Mouse (Mus musculus): ENCODE measurements around the gene Ets1. TPM values are rescaled to one million over a fixed set of nuclear protein-coding genes. Genes with fewer than 3 reads are reported as not detected.
A peak's percentile ranks its signal among the peaks of the same experiment; 100 is the strongest.

The Ets1 gene
- polyA plus RNA-seq, 1 experiment from 2014 or later = 25.2 TPM

DNA sequence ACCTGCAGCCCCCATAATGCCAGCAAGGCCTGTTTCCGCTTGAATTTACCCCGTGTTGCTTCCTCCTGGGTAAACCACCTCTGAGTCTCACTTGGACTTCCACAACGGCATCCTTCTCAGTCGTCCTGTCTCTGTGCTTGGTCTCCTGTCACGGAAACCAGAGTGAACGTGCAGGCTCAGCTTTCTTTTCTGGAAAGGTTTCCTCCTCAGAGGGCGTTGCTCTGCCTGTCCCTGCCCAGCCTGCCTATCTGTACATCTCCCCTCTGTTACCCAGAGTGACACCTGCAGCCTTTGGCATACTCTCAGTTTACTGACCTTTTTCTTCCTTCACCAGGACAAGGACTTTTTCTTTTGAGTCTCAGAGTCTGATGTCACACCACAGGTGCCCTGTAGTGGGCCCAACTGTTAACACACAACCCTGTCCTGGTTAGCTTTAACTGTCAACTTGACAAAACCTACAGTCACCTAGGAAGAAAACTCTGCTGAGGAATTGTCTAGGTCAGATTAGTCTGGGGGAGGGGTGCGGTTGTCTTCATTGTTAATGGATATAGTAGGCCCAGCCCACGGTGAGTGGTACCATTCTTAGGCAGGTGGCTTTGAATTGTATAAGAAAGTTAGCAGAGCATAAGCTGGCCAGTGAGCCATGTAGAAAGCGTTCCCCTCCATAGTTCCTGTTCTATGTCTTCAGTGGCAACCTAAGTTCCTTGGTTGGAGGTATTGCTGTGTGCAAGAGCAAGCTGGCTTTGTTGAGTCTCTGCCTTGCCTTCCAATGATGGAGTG, 27.0 kb upstream of the Ets1 start:
- Histone ChIP-seq H3K4me2 (no peak overlapping the region), H3K36me3 (no peaks in the 10 kb centered on the region), H3K4me1 (replicated peaks) (no peaks in the 10 kb centered on the region), H3K27me3 (peaks cover 25% of the 10 kb centered on the region), H3K9me3 (no peaks in the 10 kb centered on the region), H3K27ac (replicated peaks) (no peak overlapping the region), H3K4me3 (no peak overlapping the region), H3K9ac (no peak overlapping the region)
- no peak for ATAC-seq (ENCODE audit: low read depth)
- WGBS = 87% methylated on average over 10 of the region's 10 CpGs

GRCm38 (mm10) chr9:32610218-32610617, 25.8 kb upstream of the Ets1 start:
- H3K9ac ChIP-seq = no peak overlapping the region
- H3K4me3 ChIP-seq = no peak overlapping the region
- WGBS = 89% methylated on average over 8 of the region's 8 CpGs
- H3K36me3 ChIP-seq = no peaks in the 10 kb centered on the region
- no peaks in the 10 kb centered on the region for H3K4me1 ChIP-seq (replicated peaks)
- H3K9me3 ChIP-seq = no peaks in the 10 kb centered on the region
- ATAC-seq (ENCODE audit: low read depth) = no peak
- no peak overlapping the region for H3K27ac ChIP-seq (replicated peaks)
- peaks cover 25% of the 10 kb centered on the region for H3K27me3 ChIP-seq
- no peak overlapping the region for H3K4me2 ChIP-seq

GRCm38 (mm10) chr9:32610631-32611030, 25.4 kb upstream of the Ets1 start:
- Histone ChIP-seq H3K27ac (replicated peaks) (no peak overlapping the region), H3K9ac (no peak overlapping the region), H3K27me3 (peaks cover 22% of the 10 kb centered on the region), H3K9me3 (no peaks in the 10 kb centered on the region), H3K36me3 (no peaks in the 10 kb centered on the region), H3K4me1 (replicated peaks) (no peaks in the 10 kb centered on the region), H3K4me2 (no peak overlapping the region), H3K4me3 (no peak overlapping the region)
- ATAC-seq (ENCODE audit: low read depth) = no peak
- 65% methylated on average over 4 of the region's 4 CpGs for WGBS

DNA sequence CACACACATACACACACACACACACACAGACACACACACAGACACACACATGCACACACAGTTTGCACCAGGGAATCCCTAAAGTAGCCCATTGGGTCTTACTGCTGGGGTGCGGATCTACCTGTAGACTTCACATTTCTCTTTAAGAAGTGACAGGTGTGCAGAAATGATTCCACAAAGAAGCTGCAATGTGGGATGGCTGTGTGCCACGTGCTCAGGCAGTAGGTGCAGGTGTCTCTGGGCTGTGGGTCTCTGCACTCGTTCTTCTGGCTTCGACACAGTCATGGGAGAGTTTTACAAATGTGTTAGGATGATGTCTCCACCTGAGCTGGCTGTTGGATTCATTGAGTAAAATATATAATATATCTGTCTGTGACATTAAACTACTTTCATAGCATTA, 24.7 kb upstream of the Ets1 start:
- Histone ChIP-seq H3K4me1 (replicated peaks) (no peaks in the 10 kb centered on the region), H3K4me3 (no peak overlapping the region), H3K9ac (no peak overlapping the region), H3K9me3 (no peaks in the 10 kb centered on the region), H3K27me3 (peaks cover 18% of the 10 kb centered on the region), H3K4me2 (no peak overlapping the region), H3K27ac (replicated peaks) (no peak overlapping the region), H3K36me3 (no peaks in the 10 kb centered on the region)
- ATAC-seq (ENCODE audit: low read depth) = no peak
- 90% methylated on average over 4 of the region's 4 CpGs for WGBS

DNA sequence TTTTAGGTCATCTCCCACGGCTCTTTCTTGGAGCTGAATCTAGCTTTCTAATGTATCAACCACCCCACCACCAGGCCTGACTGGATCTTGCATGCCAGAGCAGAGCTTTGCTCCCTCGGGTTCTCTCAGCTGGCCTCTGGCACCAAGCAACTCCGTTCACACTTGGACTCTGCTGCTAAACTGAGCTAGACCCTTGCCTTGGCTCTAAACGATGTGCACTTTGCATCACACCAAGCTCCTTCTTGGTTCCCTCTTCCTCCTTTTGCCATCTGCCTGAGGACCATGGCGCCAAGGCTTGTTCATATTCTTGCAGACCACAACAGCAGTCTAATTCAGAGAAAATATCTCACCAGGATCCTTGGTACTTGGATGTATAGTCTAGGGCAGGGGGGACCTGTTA, 23.6 kb upstream of the Ets1 start:
- Histone ChIP-seq H3K4me1 (replicated peaks) (no peaks in the 10 kb centered on the region), H3K27me3 (peaks cover 15% of the 10 kb centered on the region), H3K27ac (replicated peaks) (0 out of 2 replicates have a peak overlapping the region, but pooled peaks have one; percentile 9), H3K4me3 (no peak overlapping the region), H3K4me2 (no peak overlapping the region), H3K9me3 (no peaks in the 10 kb centered on the region), H3K36me3 (no peaks in the 10 kb centered on the region), H3K9ac (no peak overlapping the region)
- no peak for ATAC-seq (ENCODE audit: low read depth)
- WGBS = 86% methylated on average over 5 of the region's 5 CpGs

DNA sequence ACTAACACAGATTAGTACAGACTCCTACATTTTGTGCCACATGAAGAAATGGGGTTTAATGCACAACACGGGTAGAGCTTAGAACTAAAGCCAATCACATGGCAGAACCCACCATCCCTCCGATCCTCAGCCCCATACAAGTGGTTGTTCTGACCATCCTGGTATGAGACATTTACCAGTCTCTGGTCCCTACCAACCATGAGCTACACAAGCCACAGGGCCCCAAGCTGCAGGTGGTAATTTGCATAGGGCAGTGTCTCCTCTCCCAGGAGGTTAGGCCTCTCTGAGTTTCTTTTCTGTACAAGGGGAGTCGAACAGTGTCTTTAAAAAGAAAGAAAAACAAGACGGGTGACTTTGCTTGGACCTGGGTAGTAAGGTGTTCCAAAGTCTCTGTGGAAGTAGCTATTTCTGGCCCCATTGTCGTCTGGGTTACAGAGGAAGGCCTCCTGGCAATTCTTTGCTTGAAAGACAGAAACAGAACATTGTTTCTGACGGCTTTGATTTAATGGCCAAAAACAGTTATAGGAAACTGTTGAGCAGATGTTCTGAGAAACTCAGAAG, 23.1 kb upstream of the Ets1 start:
- Histone ChIP-seq H3K9me3 (no peaks in the 10 kb centered on the region), H3K4me1 (replicated peaks) (no peaks in the 10 kb centered on the region), H3K27me3 (peaks cover 14% of the 10 kb centered on the region), H3K27ac (replicated peaks) (no peak overlapping the region; the same call in 1 of the 2 replicates), H3K9ac (no peak overlapping the region), H3K4me2 (no peak overlapping the region), H3K4me3 (no peak overlapping the region), H3K36me3 (no peaks in the 10 kb centered on the region)
- 66% methylated on average over 6 of the region's 6 CpGs for WGBS
- ATAC-seq (ENCODE audit: low read depth) = no peak

GRCm38 (mm10) chr9:32614191-32614590, 21.8 kb upstream of the Ets1 start:
- Histone ChIP-seq H3K9ac (no peak overlapping the region), H3K4me1 (replicated peaks) (no peaks in the 10 kb centered on the region), H3K9me3 (no peaks in the 10 kb centered on the region), H3K4me2 (no peak overlapping the region), H3K4me3 (no peak overlapping the region), H3K36me3 (no peaks in the 10 kb centered on the region), H3K27me3 (peaks cover 14% of the 10 kb centered on the region), H3K27ac (replicated peaks) (no peak overlapping the region)
- no peak for ATAC-seq (ENCODE audit: low read depth)
- WGBS = 90% methylated on average over 9 of the region's 9 CpGs

- Histone ChIP-seq H3K4me3 (no peak overlapping the region), H3K9ac (no peak overlapping the region), H3K9me3 (no peaks in the 10 kb centered on the region), H3K4me2 (no peak overlapping the region), H3K27me3 (peaks cover 14% of the 10 kb centered on the region), H3K36me3 (no peaks in the 10 kb centered on the region), H3K4me1 (replicated peaks) (no peaks in the 10 kb centered on the region), H3K27ac (replicated peaks) (no peak overlapping the region)
- WGBS = 91% methylated on average over 6 of the region's 6 CpGs
- no peak for ATAC-seq (ENCODE audit: low read depth)
Observed at GRCm38 (mm10) chr9:32615461-32615860, 20.6 kb upstream of the Ets1 start.

- peaks cover 14% of the 10 kb centered on the region for H3K27me3 ChIP-seq
Observed at GRCm38 (mm10) chr9:32615986-32616385, 20.0 kb upstream of the Ets1 start.

DNA sequence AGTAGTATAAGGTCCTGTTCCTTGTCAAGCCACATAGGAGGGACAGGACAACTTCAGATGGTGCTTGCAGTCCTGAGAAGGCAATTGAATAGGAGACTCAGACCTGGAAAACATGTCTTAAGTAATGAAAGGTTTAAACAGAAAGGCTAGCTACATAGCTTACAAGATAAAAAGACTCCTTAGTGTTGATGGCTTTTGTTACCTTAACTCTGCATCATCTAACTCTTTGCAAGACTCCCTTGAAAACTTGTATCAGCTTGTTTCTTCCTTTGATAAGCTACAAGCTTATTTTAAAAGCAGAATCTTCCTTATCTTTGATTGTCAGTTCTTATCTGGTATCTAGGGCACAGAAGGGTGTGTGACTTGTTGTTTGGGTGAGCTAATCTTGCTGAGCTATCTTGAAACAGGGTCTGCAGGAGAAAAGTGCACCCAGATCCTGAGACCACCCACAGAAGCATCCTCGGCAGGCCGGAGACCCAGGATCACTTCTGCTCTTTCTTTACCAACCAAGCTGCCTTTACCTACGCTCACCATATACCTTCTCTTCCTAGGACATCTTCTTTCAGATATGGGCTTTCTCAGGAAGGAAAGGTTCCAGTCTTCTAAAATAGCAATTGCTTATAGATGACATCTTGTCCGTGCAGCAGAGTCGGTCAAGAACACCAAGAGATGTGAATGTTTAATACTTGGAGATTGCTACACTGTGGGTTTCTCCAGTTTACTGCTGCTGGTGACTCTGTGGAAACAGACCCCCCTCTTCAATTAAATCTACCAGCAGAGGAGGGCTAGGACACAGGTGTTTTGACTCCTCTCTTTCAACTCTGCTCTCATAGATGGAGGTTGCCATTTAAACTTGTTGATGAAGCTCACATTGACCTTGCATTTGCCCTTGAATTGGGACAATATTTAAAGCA, 19.2 kb upstream of the Ets1 start:
- no peak for ATAC-seq (ENCODE audit: low read depth)
- no peaks in the 10 kb centered on the region for H3K9me3 ChIP-seq
- H3K27me3 ChIP-seq = peaks cover 14% of the 10 kb centered on the region
- WGBS = 95% methylated on average over 5 of the region's 5 CpGs
- no peak overlapping the region for H3K4me2 ChIP-seq
- no peaks in the 10 kb centered on the region for H3K36me3 ChIP-seq
- no peak overlapping the region for H3K27ac ChIP-seq (replicated peaks)
- H3K4me3 ChIP-seq = no peak overlapping the region
- no peaks in the 10 kb centered on the region for H3K4me1 ChIP-seq (replicated peaks)
- no peak overlapping the region for H3K9ac ChIP-seq

More at GRCm38 (mm10) chr9:32615986-32616385, 20.0 kb upstream of the Ets1 start:
- no peak overlapping the region for H3K4me2 ChIP-seq
- H3K36me3 ChIP-seq = no peaks in the 10 kb centered on the region
- H3K4me3 ChIP-seq = no peak overlapping the region
- no peaks in the 10 kb centered on the region for H3K9me3 ChIP-seq
- H3K9ac ChIP-seq = no peak overlapping the region
- H3K27ac ChIP-seq (replicated peaks) = no peak overlapping the region
- WGBS = 29% methylated on average over 7 of the region's 7 CpGs
- H3K4me1 ChIP-seq (replicated peaks) = no peaks in the 10 kb centered on the region
- 0 out of 2 replicates have a peak, but pooled peaks have one; percentile 40 for ATAC-seq (ENCODE audit: low read depth)

DNA sequence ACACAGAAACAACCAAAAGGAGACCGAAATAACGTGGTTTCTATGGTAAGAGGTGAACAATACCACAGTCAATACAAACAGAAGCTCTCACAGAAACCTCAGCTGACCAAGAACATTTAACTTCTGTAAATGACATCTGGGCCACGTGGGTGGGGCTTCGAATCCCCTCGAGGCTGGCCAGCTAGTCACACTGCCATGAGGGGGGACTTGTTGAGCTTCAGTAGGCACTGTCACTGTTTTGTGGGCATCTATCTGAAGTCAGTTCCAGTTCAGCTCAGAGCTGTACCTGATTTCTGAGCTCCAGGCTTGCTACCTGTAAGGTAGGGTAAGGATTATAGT, 18.6 kb upstream of the Ets1 start:
- Histone ChIP-seq H3K36me3 (no peaks in the 10 kb centered on the region), H3K4me3 (no peak overlapping the region), H3K27ac (replicated peaks) (no peak overlapping the region), H3K27me3 (peaks cover 14% of the 10 kb centered on the region; the same call in 1 of the 2 replicates), H3K4me2 (no peak overlapping the region), H3K9ac (no peak overlapping the region), H3K9me3 (no peaks in the 10 kb centered on the region), H3K4me1 (replicated peaks) (no peaks in the 10 kb centered on the region)
- WGBS = 71% methylated on average over 5 of the region's 5 CpGs
- ATAC-seq (ENCODE audit: low read depth) = no peak

DNA sequence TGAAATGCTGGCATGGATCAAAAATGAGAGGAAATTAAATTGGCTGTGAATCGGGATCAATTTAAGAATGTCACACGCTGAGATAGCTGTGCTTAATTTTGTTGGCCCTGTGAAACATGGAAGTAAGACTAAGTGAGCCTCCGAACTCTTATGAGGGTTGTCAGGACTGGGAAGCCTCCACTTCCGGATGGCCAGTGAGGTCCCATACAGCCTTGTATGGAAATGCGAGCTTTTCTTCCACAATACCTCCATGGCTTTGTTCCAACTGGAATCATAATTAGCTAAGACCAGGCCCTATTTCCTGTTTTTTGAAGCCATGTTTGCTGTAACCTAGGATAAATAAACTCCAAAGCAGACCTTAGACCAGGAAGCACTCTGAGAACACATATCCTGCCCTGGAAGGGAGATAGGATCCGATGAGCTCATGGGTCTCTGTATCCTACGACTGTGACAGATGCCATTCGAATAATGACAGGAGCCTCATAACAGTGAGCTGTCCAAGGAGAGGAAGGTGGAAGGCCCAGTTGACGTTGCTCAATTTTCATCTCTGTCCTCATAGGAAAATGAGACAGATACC, 17.4 kb upstream of the Ets1 start:
- Histone ChIP-seq H3K4me2 (no peak overlapping the region), H3K27ac (replicated peaks) (no peak overlapping the region), H3K36me3 (no peaks in the 10 kb centered on the region), H3K27me3 (peaks cover 9% of the 10 kb centered on the region; the same call in 1 of the 2 replicates), H3K9me3 (no peaks in the 10 kb centered on the region), H3K4me1 (replicated peaks) (no peaks in the 10 kb centered on the region), H3K4me3 (no peak overlapping the region), H3K9ac (no peak overlapping the region)
- ATAC-seq (ENCODE audit: low read depth) = no peak
- WGBS = 90% methylated on average over 9 of the region's 9 CpGs
